Mouse (Mus musculus): ENCODE data around the gene Foxj3. TPM values are rescaled to one million over a fixed set of nuclear protein-coding genes. Genes with fewer than 3 reads are reported as not detected.

Gene Foxj3
- total and polyA plus RNA-seq, 2 experiments from 2014 or later = 26.4 to 39.1 TPM

DNA sequence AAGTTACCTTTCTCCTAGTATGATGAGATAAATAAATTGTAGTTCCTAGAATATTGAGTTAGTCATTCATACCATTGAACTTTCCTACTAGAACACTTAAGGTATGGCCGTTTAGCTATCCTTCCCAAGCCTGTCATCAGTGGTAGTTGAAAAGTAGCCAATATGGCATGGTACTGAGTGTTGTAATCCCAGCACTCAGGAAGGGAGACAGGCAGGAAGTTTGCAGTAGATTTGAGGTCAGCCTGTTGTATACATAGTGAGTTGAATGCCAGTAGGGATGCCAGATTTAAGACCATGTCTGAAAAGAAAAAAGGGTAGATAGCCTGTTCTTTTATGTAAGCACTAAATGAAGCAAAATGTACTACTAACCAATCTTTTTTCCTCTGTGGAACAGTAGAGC, 14.1 kb downstream of the Foxj3 start:
- H3K9me3 ChIP-seq (ENCODE audit: low read length) = no peaks in the 10 kb centered on the region

DNA sequence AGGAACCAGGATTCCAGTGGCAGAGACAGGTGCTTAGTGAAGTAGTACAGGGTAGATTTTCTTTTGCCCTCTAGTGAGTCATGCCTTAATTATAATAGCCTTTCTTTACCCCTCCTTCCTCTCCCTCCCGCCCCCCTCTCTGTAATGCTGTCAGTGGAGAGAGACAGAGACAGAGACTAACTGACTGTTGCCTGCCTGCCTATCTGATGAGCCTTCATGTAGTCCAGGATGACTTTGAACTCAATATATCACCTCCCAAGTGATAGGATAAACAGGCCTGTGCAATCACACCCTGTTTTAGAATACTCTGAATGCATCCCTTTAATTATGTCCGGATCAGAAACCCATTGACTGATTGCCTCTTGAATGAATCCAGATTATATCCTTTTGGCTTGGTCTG, 18.7 kb downstream of the Foxj3 start:
- DNase-seq (ENCODE audit: low spot score) = no peak
- WGBS = 71% methylated on average over 2 of the region's 2 CpGs
- Histone ChIP-seq H3K36me3 (ENCODE audit: insufficient read depth, low read length) (no peaks in the 10 kb centered on the region), H3K4me2 (ENCODE audit: low read depth, low read length, poor library complexity, severe bottlenecking) (no peak overlapping the region), H3K9me3 (ENCODE audit: low read length) (no peaks in the 10 kb centered on the region), H3K4me1 (ENCODE audit: insufficient read depth, low read length) (no peaks in the 10 kb centered on the region), H3K4me3 (ENCODE audit: low read depth, low read length) (no peak overlapping the region), H3K27ac (ENCODE audit: low read depth, low read length) (no peak overlapping the region), H3K27me3 (ENCODE audit: insufficient read depth, low read length) (no peaks in the 10 kb centered on the region), H3K9ac (replicated peaks; ENCODE audit: low read length, poor library complexity, severe bottlenecking) (no peak overlapping the region)
- ATAC-seq (ENCODE audit: low FRiP score) = no peak
- no peak for TF ChIP-seq CTCF (IDR thresholded peaks at IDR 0.05)

More for the DNA sequence above, 14.1 kb downstream of the Foxj3 start:
- ATAC-seq (ENCODE audit: low FRiP score) (no peak), DNase-seq (ENCODE audit: low spot score) (no peak)
- H3K4me2 ChIP-seq (ENCODE audit: low read depth, low read length, poor library complexity, severe bottlenecking) = no peak overlapping the region
- no peaks in the 10 kb centered on the region for H3K27me3 ChIP-seq (ENCODE audit: insufficient read depth, low read length)
- 90% methylated on average over 1 of the region's 1 CpGs for WGBS
- TF ChIP-seq CTCF (IDR thresholded peaks at IDR 0.05) = no peak
- H3K4me1 ChIP-seq (ENCODE audit: insufficient read depth, low read length) = no peaks in the 10 kb centered on the region
- H3K36me3 ChIP-seq (ENCODE audit: insufficient read depth, low read length) = no peaks in the 10 kb centered on the region
- no peak overlapping the region for H3K9ac ChIP-seq (replicated peaks; ENCODE audit: low read length, poor library complexity, severe bottlenecking)
- H3K4me3 ChIP-seq (ENCODE audit: low read depth, low read length) = no peak overlapping the region
- H3K27ac ChIP-seq (ENCODE audit: low read depth, low read length) = no peak overlapping the region

DNA sequence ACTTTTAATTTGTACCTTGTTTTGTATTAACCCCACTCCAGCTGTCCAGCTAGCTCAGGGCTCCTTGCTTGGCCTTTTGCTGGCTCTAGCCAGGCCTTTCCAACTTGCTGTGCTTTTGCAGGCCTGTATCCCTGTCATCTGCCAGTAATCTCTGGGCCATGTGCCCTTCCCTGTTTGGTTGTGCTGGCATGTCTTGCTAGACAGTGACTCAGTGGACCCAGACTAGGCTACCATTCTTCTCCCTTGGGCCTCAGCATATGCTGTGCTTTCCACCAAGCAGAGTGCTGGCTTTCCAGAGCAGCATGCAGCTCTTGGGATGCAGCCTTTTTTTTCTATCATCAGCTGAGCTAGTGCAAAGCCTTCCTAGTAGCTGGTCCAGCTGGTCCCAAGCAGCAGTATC, 26.3 kb downstream of the Foxj3 start:
- H3K27ac ChIP-seq (ENCODE audit: low read depth, low read length) = no peak overlapping the region
- no peak for TF ChIP-seq CTCF (IDR thresholded peaks at IDR 0.05)
- no peaks in the 10 kb centered on the region for H3K4me1 ChIP-seq (ENCODE audit: insufficient read depth, low read length)
- no peak overlapping the region for H3K9ac ChIP-seq (replicated peaks; ENCODE audit: low read length, poor library complexity, severe bottlenecking)
- H3K4me2 ChIP-seq (ENCODE audit: low read depth, low read length, poor library complexity, severe bottlenecking) = no peak overlapping the region
- no peak overlapping the region for H3K4me3 ChIP-seq (ENCODE audit: low read depth, low read length)
- no peaks in the 10 kb centered on the region for H3K36me3 ChIP-seq (ENCODE audit: insufficient read depth, low read length)
- DNase-seq (ENCODE audit: low spot score) (no peak), ATAC-seq (ENCODE audit: low FRiP score) (no peak)
- no peaks in the 10 kb centered on the region for H3K9me3 ChIP-seq (ENCODE audit: low read length)
- no peaks in the 10 kb centered on the region for H3K27me3 ChIP-seq (ENCODE audit: insufficient read depth, low read length)

DNA sequence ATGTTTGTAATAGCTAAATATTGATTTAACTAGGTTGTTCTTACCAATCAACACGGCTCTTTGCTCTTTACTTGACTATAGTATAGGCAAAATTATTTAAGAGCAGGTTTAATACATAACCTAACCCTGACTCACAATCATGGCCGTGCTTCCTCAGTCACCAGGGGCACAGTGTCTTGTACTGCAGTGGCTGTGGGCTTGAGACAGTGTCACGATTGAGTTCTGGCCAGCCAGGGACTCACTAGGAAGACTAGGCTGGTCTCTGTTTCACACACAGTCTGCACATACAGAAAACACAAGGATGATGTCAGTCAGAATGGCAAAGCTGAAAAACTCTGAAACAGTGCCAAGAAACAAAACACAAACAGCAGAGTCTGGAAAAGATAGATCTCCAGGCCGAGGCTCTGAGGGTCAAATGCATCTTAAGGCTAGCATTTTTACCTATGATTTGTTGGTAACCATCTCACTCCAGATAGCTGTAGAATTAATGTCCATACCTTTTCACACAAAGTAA, 29.6 kb downstream of the Foxj3 start:
- H3K27ac ChIP-seq (ENCODE audit: low read depth, low read length) = no peak overlapping the region
- no peak for TF ChIP-seq CTCF (IDR thresholded peaks at IDR 0.05)
- H3K9me3 ChIP-seq (ENCODE audit: low read length) = no peaks in the 10 kb centered on the region
- WGBS = 78% methylated on average over 4 of the region's 4 CpGs
- no peak for ATAC-seq (ENCODE audit: low FRiP score)
- DNase-seq (ENCODE audit: low spot score) = peak; percentile 32
- no peak overlapping the region for H3K4me2 ChIP-seq (ENCODE audit: low read depth, low read length, poor library complexity, severe bottlenecking)
- H3K36me3 ChIP-seq (ENCODE audit: insufficient read depth, low read length) = no peaks in the 10 kb centered on the region
- no peaks in the 10 kb centered on the region for H3K4me1 ChIP-seq (ENCODE audit: insufficient read depth, low read length)
- no peak overlapping the region for H3K9ac ChIP-seq (replicated peaks; ENCODE audit: low read length, poor library complexity, severe bottlenecking)
- H3K4me3 ChIP-seq (ENCODE audit: low read depth, low read length) = no peak overlapping the region
- no peaks in the 10 kb centered on the region for H3K27me3 ChIP-seq (ENCODE audit: insufficient read depth, low read length)

DNA sequence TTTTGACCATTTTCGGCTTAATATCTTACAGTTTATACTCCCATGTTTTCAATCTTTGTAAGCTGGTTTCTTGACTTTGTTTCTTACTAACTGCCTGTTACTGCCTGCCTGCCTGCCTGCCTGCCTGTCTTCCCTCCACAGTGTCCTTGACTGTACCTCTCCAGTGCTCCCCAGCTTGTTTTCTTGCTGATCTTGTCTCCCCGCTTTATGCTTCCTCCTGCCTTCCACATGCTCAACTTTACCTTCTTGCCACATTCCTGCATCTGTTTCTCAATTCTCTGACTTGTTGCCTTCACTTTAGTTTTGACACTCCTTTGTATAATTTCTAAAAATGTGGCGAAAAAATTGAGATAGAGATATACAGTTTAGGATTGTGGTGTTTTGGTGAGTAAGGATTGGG, 35.9 kb downstream of the Foxj3 start:
- no peaks in the 10 kb centered on the region for H3K9me3 ChIP-seq (ENCODE audit: low read length)
- H3K4me1 ChIP-seq (ENCODE audit: insufficient read depth, low read length) = no peaks in the 10 kb centered on the region
- no peak overlapping the region for H3K9ac ChIP-seq (replicated peaks; ENCODE audit: low read length, poor library complexity, severe bottlenecking)
- H3K27me3 ChIP-seq (ENCODE audit: insufficient read depth, low read length) = no peaks in the 10 kb centered on the region
- H3K4me3 ChIP-seq (ENCODE audit: low read depth, low read length) = no peak overlapping the region
- no peaks in the 10 kb centered on the region for H3K36me3 ChIP-seq (ENCODE audit: insufficient read depth, low read length)
- no peak for DNase-seq (ENCODE audit: low spot score)
- no peak overlapping the region for H3K4me2 ChIP-seq (ENCODE audit: low read depth, low read length, poor library complexity, severe bottlenecking)
- no peak for TF ChIP-seq CTCF (IDR thresholded peaks at IDR 0.05)
- H3K27ac ChIP-seq (ENCODE audit: low read depth, low read length) = no peak overlapping the region
- WGBS = 91% methylated on average over 3 of the region's 3 CpGs
- ATAC-seq (ENCODE audit: low FRiP score) = no peak

DNA sequence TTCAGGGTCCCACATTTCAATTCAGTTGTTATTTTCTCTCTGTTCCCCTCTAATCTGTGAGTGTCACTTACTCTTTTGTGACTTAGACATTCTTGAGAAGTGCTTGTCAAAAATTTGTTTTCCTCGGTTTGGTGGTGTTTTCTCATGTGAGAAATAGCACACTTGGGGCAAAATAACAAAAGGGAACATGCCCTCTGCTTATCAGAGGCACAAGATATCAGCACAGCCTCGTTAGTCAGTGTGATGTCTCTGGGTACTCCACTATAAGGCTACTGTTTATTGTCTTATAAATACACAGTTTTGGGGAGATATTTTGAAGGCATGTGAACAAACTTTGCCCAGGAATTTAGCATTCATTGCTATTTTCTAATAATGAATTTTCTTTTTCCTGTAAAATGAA, 37.7 kb downstream of the Foxj3 start:
- WGBS = 79% methylated on average over 2 of the region's 2 CpGs
- no peak overlapping the region for H3K4me3 ChIP-seq (ENCODE audit: low read depth, low read length)
- TF ChIP-seq CTCF (IDR thresholded peaks at IDR 0.05) = no peak
- H3K27me3 ChIP-seq (ENCODE audit: insufficient read depth, low read length) = no peaks in the 10 kb centered on the region
- no peaks in the 10 kb centered on the region for H3K36me3 ChIP-seq (ENCODE audit: insufficient read depth, low read length)
- DNase-seq (ENCODE audit: low spot score) = no peak
- no peak overlapping the region for H3K9ac ChIP-seq (replicated peaks; ENCODE audit: low read length, poor library complexity, severe bottlenecking)
- H3K4me1 ChIP-seq (ENCODE audit: insufficient read depth, low read length) = no peaks in the 10 kb centered on the region
- no peak for ATAC-seq (ENCODE audit: low FRiP score)
- H3K4me2 ChIP-seq (ENCODE audit: low read depth, low read length, poor library complexity, severe bottlenecking) = no peak overlapping the region
- H3K9me3 ChIP-seq (ENCODE audit: low read length) = no peaks in the 10 kb centered on the region
- no peak overlapping the region for H3K27ac ChIP-seq (ENCODE audit: low read depth, low read length)

All from midbrain, postnatal 0 days (tissue).